Mouse (Mus musculus) kidney, adult 2 months (tissue): ENCODE data around the gene Tsc1.
A peak's percentile ranks its signal among the peaks of the same experiment; 100 is the strongest.

Experiments used
- CTCF ChIP-seq: fragments of 200-500 bp; conservative IDR thresholded peaks from 2 replicates; pipeline ENCODE4 v1.5.1; 2011; ENCODE audit warnings: low read depth, mild to moderate bottlenecking, control low read depth, low read length, moderate library complexity, mixed read lengths; ENCODE audit not compliant: insufficient read depth, insufficient read length
- POLR2A ChIP-seq: fragments of 200-500 bp; IDR thresholded peaks from one replicate; pipeline ENCODE4 v1.6.1; 2011; ENCODE audit warnings: low read depth, low read length, control low read depth

GRCm38 (mm10) chr2:28622521-28623124, 18.4 kb upstream of the Tsc1 start:
- TF ChIP-seq CTCF (peak; percentile 71), POLR2A (no peak)
